Mouse (Mus musculus): Measurements from ENCODE around the gene Dbh. TPM values are rescaled to one million over a fixed set of nuclear protein-coding genes. Genes with fewer than 3 reads are reported as not detected.

The Dbh gene
- total and polyA plus RNA-seq, 3 experiments: 321 to 637 (median 348) TPM

DNA sequence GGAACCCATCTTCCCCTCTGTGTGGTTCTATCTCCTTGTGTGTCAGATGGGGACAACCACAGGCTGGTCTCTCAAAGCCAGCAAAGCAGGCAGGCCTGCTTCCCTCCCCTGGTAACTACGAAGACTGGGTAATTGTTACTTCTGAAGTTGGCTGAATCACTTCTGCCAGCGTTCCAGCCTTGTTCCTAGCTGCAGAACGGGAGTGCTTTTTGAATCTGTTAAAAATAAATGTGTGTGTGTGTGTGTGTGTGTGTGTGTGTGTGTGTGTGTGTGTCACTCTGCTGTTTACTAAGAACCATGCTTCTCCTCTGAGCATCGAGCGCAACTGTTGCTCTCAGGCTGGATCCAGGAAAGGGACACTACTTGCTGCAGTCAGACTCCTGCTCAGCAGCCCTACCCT, 1.2 kb upstream of the Dbh start:
- no peak for DNase-seq

DNA sequence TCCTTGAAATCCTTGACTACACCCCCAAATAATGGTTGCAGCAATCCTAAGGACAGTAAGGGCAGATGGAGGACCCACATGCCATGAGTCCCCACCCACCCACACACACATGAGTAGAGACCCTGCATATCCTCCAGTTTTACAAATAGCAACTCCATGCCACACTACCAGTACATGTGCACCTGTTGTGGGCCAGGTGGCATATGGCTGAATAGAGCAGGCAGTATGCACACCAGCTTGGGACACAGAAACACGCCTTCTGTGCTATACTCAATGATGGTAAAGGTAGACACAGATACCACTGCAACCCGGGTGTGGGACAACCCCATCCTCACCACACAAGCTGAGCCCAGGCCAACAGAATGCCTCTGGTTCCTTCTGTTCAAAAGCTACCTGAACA, 1.0 kb downstream of the Dbh start:
- DNase-seq: no peak

DNA sequence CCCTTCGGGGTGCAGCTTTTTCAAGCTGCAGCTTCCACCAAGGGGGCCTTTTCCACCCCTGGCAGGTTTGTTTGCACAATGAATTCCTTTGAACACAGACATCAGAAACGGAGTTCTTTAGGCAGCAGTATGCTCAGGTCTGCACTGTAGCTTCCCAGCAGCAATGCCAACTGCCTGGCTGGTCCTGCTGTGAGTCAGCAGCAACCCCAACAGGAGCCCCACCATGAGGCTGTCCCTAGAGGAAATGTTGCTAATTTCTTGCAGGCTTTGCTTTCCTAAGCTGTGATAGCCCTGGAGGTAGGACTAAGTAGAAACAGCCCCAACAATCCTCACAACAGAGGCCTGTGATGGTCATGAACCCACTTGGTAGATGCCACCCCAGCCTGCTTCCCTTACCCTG, 2.0 kb downstream of the Dbh start:
- no peak for DNase-seq

DNA sequence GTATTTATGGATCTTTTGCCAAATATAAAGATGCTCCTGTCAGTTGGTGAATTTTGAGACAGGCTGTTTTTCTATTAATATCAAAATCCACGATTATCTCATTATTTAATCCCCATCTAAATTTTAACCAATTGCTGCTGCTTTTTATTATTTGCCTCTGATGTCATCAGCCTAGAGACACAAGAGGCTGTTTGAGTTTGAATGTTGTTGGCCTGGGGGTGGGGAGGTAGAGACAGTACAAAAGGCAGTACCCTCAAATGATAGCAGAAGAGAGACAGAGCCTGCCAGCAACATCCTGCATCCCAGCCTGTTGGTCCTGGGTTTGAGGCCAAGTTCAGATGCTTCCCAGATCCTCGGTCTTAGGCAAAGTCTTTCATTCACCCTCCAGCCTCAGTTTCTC, 9.2 kb downstream of the Dbh start:
- DNase-seq: no peak

DNA sequence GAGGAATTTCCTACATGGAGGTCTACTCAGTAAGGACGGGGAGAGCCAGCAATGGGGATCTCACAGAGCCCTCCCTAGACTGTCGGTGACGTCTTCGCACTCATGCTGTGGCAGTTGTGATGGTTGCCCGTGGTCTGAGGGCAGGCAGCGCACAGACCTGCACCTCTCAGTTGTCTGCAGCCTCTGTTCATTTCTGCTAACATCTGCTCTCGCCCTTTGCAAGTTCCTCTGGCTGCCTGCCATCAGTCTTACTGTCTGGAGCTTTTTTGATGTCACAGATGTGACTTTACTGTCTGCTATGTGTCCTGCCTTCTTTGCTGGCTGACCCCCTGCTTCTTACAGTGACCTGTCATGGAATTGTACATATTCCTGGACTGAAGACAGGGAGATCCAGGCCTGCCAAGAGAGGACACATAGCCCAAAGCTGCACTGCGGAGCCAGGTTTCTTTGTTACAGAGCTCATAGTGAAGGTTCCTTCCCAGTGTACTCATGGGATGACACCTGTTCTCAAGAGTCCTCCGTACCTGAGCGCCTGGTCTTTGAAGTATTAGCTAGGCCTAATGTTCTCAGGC, 10.7 kb downstream of the Dbh start:
- DNase-seq: peak; percentile 35

DNA sequence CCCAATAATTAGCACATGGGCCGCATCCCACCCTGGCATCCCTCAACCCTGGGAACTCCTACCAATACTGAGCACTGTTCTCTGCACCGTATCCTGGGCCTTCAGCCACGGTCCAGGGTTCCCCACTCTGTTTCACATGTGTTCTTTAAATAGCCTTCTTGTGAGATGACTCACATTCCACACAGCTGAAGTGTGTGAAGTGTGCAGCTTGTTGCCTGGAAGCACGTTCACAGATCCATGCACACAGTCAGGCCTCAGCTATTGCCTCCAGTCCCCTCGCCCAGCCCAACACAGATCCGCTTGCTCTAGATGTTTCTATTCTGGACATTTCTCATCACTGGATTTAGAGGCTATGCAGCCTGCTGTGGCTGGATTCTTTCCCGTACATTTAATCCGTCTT, 14.1 kb downstream of the Dbh start:
- DNase-seq: no peak

DNA sequence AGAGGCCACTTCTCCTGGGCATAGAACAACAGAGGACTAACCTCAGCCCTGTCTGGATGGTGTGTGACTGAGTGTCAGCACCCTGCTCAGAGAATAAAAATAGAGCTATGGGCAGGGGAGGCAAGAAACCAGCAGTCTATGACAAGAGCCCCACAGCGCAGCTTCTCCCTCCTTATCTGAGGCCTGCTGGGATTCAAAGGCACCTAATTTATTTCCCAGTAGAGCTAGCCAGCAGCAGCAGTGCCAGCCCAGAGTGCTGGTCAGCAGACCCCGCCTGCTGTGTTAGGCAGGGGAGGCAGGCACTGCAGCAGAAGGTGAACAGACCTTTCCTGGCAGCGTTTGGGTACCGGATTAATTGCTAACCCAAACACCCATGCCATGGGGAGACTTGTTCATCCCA, 16.9 kb downstream of the Dbh start:
- no peak for DNase-seq

DNA sequence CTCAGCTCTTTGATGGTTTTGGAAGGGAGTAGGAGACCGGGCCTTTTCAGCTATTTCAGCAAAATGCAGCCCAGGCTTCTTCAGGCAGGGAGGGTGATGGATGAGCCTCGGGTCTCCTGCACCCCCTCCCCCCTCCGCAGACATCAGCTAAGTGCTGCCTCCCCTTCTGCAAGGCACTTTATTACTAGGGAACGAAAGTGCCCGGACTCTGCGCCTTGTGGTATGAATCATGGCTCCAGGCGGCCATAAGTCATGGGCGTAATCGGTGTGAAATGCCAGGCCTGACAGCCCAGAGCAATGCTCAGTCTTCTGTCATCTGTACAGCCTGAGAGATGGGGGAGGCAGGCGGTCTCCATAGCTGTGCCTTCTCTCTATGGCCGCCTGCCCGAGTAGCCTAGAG, 18.7 kb downstream of the Dbh start:
- peak; percentile 76 for DNase-seq

DNA sequence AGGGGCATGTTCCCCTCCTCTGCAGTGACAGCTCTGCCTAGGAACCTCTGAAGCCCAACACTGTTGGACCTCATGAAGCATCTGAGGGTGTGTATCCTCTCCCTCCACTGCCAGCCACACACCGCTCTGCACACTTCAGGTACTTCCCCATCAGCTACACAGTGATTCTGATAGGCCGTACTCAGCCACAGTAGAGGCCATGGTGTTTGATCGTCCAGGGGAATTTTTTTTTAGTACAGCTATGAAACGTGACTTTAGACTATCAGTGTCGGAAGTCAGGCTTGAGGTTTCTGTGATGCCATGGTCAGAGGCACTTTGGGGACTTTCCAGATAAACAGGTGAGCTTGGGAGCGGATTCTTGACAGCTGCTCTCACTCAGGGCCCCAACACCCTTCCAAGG, 22.5 kb downstream of the Dbh start:
- DNase-seq: no peak

DNA sequence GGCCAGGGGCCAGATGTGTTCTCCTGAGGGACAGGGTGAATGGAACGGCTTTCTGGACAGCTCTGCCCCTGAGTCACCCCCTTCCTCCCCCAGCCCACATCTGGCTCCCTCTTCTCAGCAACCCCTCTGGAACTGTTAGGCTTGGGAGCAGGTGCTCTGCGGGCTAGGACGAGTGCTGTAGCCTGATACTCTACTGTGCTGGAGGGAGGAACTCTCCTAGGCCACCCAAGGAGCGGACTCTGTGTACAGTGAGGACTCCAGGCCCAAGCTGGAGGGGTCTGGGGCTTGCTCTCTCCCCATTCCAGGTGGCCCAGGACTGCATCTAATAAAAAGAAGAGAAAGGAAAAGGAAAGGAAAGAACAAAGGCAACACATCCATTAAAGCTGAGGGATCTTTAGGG, 25.0 kb downstream of the Dbh start:
- DNase-seq: no peak

DNA sequence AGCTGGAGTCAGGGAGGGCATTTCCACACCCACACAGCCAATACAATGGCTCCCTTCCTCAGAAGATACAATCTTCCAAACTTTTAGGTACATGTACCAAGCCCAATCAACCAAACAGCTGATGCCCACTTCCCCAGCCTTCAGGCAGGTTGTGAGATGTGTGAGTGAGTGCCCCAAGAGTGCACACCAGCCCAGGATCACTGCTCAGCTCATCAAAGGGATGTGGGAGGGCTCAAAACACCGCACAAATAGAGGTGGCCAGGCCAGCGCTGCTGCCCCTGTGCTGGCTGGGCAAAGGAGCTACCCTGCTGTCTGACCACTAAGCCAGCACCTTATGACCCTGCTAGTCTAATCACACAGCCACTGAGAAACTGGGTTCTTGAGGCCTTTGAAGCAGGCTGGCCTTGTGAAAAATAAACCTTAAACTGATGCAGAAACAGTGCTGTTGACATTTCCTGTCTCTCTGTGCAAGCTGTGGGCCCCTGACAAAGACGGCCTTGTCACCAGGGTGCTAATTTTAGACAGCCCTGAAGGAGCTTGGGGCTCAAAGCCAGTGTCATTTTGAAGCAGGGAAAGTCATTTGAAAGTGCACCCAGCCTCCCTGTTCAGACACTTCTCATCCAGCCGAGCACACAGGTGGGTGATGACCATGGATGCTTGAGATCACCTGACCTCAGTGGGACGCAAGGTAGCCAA, 33.7 kb downstream of the Dbh start:
- no peak for DNase-seq

DNA sequence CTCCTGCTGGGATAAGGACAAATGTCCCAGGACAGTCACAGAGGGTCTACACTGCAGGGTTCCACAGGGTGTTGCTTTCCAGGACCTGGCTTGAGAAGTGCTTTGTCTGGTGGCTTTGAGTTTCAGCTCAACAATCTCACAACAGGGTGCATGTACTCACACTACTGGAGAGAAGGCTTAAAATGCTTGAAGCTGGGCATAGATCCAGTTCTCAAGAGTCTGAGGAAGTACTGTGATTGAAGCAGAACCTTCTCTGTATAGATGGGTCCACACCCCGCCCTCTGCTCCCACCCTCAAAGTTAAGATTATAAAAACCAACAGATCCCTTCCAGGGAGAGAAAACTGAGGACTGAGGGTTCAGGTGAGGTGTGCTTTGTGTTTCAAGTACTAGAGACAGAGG, 35.6 kb downstream of the Dbh start:
- DNase-seq: no peak

DNA sequence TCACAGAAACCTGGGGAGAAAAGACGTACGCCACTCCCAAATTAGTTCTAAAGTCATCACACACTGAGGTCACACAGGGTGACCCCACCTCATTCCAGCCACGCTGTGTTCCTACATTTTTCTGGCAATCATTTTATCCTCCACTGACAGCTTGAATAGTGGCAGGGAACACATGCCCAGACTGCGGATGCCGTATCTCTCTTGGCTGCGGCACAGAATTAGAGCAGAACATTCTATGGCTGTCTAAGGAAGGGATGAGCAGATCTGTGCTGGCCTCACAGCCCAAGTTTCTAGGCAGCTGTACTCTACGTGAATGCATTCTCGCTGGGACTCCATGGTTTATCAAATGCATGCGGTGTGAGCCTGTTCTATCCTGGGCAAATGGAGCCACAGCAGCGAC, 40.6 kb downstream of the Dbh start:
- no peak for DNase-seq

DNA sequence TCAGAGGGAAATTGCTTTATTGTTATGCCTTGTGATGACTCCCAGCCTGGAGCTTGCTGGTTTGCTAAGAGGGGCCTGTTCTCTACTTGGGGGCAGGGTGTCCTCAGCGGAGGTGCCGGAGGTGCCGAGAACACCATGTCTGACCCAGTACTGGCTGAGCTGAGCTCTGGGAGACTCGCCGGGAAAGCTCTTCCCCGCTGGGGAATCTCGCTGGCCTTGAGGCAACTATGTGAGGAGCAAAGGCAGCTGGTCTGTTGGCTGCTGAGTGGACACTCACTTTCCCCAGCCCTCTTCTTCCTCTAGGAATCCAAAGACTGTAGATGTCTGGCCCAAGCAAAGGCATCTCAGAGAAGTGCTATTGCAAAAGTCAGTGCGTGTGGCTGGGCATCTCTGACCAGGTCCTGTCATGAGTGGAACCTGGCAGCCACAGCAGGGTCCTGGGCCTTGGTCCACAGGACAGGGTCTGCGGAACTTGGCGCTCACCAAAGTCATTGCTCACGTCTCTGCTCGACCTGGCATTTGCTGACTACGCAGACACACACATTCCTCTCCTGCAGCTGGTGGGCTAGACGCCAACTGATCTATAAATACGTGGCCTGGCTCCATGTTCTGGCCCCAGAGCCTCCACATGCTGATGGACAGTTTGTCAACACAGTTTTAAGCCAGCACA, 41.2 kb downstream of the Dbh start:
- DNase-seq: peak; percentile 34

DNA sequence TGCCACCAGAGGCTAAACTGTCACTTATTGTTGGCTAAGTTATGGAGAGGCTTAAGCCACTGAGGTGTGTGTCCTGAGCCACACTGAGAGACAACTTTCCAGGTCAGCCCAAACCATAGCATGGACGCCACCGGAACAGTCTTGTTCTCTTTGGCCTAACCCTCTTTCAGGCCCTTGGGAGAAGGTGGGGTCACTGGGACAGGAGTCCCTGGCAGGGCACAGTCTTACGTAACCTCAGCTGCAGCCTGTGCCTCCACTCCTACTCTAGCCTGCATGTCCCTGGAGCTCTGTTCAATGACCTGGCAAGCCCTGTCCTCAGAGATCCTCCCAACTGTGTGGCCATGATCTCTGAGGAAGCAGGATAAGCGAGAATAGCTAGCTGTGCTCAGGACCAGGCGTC, 42.1 kb downstream of the Dbh start:
- peak; percentile 72 for DNase-seq

DNA sequence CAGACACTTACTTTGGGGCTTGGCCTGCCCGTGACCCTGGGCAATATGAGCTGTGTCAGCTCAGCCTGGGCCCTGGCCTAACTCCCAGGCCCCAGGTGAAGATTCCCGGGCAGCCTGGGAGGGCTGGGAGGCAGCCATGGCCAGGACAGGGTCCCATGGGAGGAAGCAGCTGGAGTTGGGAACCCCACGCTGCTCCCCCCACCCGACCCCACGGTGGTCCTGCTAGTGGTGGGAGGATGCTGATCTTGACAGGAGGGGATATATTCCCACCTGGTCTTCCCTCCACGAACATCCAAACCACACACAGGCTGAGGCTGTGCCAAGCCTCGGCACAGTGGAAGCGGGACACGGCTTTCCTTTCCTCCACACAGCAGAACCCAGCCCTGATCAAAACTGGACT, 44.3 kb downstream of the Dbh start:
- DNase-seq: no peak

DNA sequence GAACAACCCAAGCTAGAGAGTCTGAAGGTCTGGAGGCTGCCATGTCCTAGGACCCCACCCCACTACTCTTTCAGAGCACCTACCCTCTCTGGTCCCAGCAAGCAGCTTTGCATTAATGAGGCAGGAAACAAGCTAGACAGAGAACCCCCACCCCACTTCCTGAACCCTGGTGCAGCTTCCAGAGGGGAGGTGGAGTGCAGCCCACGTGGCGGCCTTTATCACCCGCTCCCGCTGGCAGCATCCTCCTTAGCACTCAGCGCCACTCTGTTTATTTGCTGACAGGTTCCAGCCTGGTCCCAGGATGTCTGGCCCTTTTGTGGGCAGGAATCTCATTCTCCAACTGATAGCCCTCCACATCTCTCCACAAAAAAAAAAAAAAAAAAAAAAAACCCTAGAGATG, 44.8 kb downstream of the Dbh start:
- DNase-seq: no peak

DNA sequence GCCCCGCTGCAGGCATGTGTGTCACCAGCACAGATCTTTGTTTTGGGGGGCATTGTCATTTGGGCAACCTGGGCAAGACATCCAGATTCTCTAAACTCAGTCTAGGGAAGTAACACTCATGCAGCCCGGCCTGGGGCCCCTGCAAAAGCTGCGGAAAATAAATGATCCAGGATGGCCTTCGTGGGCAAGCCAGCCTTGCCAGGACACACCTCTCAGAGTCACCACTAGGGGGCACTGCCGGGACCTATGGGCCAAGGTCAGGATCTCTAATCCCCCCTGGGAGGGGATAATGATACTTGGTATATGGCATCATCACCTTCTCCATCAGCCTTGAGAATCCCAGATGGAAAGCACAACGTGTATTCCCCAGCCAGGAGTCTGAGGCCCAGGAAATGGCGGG, 45.2 kb downstream of the Dbh start:
- peak; percentile 38 for DNase-seq

DNA sequence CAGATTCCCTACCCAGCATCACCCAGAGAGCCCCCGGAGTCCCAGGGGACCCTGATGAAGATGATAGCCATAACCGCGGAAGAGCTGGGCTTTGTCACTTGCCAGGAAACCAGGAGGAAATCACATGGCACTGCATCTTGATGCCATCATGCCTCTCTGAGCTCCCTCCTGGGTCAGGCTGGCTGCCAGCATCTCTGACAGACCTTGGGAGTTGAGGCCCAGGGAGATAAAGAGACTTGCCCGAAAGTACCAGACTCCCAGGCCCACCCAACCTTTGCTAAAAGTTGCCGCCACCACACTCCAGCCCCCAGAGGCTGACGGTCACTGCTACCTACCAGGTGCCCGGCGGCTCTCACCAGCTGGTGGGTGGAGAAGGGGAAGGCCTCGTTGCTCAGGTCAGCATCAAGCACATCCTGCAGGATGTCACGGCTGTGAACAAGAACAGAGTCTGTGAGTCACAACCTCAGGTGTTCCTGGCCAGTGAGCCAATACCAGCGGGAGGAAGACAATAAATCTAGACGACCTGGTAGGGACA, 45.7 kb downstream of the Dbh start:
- DNase-seq: peak; percentile 35

DNA sequence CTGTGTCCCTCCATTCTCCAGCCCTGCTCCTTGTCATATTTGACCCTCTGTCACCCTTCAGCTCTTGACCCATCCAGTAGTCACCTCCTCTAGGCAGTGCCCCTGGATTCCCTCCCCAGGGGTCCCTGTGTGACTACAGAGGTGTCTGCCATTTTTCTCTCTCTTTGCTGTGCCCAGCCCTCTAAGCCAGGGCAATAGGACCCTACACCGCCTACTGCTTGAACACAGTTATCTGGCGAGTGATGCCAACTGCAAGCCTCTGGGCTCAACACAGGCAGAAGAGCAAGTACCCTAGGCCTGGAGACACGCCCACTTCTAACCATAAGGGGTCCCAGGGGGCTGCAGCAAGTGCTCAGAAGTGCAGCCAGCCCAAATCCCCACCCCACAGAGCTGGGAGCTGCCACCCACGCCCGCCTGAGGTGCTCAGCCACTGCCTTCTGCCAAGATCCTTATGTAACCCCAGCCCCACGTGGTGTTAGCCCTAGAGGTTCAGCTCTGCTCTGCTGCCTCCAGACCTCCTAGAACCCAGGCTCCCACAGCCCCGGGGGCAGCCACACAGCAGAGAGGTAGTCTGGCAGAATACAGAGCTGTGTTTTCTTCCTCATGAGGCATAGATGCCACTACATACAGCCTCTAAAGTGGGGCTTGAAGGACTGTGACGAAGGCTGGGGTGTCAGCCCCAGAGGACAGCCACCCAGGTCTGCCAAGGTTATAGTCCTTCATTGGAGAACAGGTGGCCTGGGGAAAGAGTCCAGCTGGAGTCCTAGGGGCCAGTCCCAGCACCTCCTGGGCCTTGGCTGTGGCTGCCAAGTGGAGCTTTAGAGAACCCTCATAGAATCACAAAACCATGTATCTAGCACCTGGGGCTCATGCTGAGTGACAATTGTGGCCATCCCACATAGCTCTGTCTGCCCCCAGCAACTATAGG, 47.2 kb downstream of the Dbh start:
- DNase-seq: peak; percentile 59

DNA sequence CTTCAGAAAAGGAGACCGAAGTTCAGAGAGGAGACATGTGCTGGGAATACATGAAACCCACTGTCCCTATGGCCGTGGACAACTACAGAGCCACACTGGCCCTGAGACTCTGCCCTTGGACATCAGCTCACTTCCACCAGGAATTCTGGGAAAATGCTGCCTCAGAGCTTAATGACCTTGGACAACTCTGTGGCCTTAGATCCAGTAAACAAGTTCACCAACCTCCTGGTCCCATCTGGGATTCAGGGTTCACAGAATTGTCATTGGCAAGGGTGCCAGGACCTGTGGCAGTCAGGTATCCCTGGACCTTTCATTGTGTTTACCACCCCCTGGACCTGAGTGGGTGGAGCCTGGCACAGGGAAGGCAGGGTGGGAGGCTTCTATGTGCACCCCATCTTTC, 50.5 kb downstream of the Dbh start:
- peak; percentile 36 for DNase-seq

DNA sequence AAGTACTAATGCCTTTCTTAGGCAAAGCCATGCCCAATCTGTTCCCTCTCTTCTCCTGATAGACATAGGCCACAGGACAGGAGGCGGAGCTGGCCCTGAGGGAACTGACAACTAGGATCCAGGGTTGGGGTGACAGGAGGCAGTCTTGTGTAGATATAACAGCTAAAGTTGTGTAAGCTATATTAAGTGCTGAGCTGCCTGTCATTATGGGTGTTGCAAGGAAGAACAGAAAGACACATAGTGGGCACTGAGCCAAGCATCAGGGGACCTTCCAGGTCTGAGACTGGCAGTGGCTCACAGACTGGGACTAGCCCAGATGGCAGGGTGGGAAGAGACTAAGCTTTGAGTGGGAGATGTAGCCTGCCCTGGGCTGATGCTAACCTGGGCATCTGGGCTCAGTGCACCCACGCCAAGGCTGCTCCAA, 53.1 kb downstream of the Dbh start:
- no peak for DNase-seq

Data from adrenal gland, adult 2 months (tissue).